Mouse (Mus musculus): ENCODE measurements around the gene 2310046K23Rik. TPM values are rescaled to one million over a fixed set of nuclear protein-coding genes. Genes with fewer than 3 reads are reported as not detected.
"Not testable (repeated sequence)": the region's sequence is repeated elsewhere in the genome, so short reads cannot be mapped to it uniquely, and the experiment has no call there.

2310046K23Rik gene
- polyA plus RNA-seq, 1 experiment from 2014 or later = not detected

GRCm38 (mm10) chr3:92512325-92512724 is 22.0 kb downstream of the 2310046K23Rik start:
- DNase-seq (ENCODE audit: low spot score) (no peak), ATAC-seq (replicated peaks; ENCODE audit: low FRiP score) (no peak)
- H3K4me3 ChIP-seq (ENCODE audit: low read depth, low read length) = no peak overlapping the region
- no peak overlapping the region for H3K9ac ChIP-seq (ENCODE audit: low read length)
- H3K4me1 ChIP-seq (replicated peaks; ENCODE audit: control insufficient read depth, insufficient read depth, low read length) = no peaks in the 10 kb centered on the region
- no peaks in the 10 kb centered on the region for H3K9me3 ChIP-seq (ENCODE audit: control insufficient read depth, low read length)
- H3K27ac ChIP-seq (ENCODE audit: low read depth, low read length) = no peak overlapping the region
- H3K36me3 ChIP-seq (ENCODE audit: control insufficient read depth, insufficient read depth, low read length) = no peaks in the 10 kb centered on the region
- H3K4me2 ChIP-seq (ENCODE audit: low read depth, low read length, severe bottlenecking) = no peak overlapping the region
- no peaks in the 10 kb centered on the region for H3K27me3 ChIP-seq (ENCODE audit: control insufficient read depth, insufficient read depth, low read length)

GRCm38 (mm10) chr3:92510786-92511185 is 23.5 kb downstream of the 2310046K23Rik start:
- Histone ChIP-seq H3K4me2 (ENCODE audit: low read depth, low read length, severe bottlenecking) (no peak overlapping the region), H3K27ac (ENCODE audit: low read depth, low read length) (no peak overlapping the region), H3K9ac (ENCODE audit: low read length) (no peak overlapping the region), H3K36me3 (ENCODE audit: control insufficient read depth, insufficient read depth, low read length) (no peaks in the 10 kb centered on the region), H3K4me3 (ENCODE audit: low read depth, low read length) (no peak overlapping the region), H3K4me1 (replicated peaks; ENCODE audit: control insufficient read depth, insufficient read depth, low read length) (no peaks in the 10 kb centered on the region), H3K9me3 (ENCODE audit: control insufficient read depth, low read length) (no peaks in the 10 kb centered on the region), H3K27me3 (ENCODE audit: control insufficient read depth, insufficient read depth, low read length) (no peaks in the 10 kb centered on the region)
- no peak for DNase-seq (ENCODE audit: low spot score)
- no peak for ATAC-seq (replicated peaks; ENCODE audit: low FRiP score)

GRCm38 (mm10) chr3:92508185-92508584 is 26.1 kb downstream of the 2310046K23Rik start:
- Histone ChIP-seq H3K27me3 (ENCODE audit: control insufficient read depth, insufficient read depth, low read length) (no peaks in the 10 kb centered on the region), H3K9me3 (ENCODE audit: control insufficient read depth, low read length) (no peaks in the 10 kb centered on the region), H3K36me3 (ENCODE audit: control insufficient read depth, insufficient read depth, low read length) (no peaks in the 10 kb centered on the region), H3K4me3 (ENCODE audit: low read depth, low read length) (no peak overlapping the region), H3K4me2 (ENCODE audit: low read depth, low read length, severe bottlenecking) (no peak overlapping the region), H3K4me1 (replicated peaks; ENCODE audit: control insufficient read depth, insufficient read depth, low read length) (no peaks in the 10 kb centered on the region), H3K27ac (ENCODE audit: low read depth, low read length) (no peak overlapping the region), H3K9ac (ENCODE audit: low read length) (no peak overlapping the region)
- ATAC-seq (replicated peaks; ENCODE audit: low FRiP score) (no peak), DNase-seq (ENCODE audit: low spot score) (no peak)
- WGBS = 84% methylated on average over 1 of the region's 1 CpGs

- Histone ChIP-seq H3K36me3 (ENCODE audit: control insufficient read depth, insufficient read depth, low read length) (no peaks in the 10 kb centered on the region), H3K27me3 (ENCODE audit: control insufficient read depth, insufficient read depth, low read length) (no peaks in the 10 kb centered on the region), H3K4me2 (ENCODE audit: low read depth, low read length, severe bottlenecking) (no peak overlapping the region), H3K9me3 (ENCODE audit: control insufficient read depth, low read length) (no peaks in the 10 kb centered on the region), H3K27ac (ENCODE audit: low read depth, low read length) (no peak overlapping the region), H3K4me3 (ENCODE audit: low read depth, low read length) (no peak overlapping the region), H3K9ac (ENCODE audit: low read length) (no peak overlapping the region), H3K4me1 (replicated peaks; ENCODE audit: control insufficient read depth, insufficient read depth, low read length) (no peaks in the 10 kb centered on the region)
- ATAC-seq (replicated peaks; ENCODE audit: low FRiP score) (no peak), DNase-seq (ENCODE audit: low spot score) (no peak)
Observed at GRCm38 (mm10) chr3:92503528-92503927, 30.8 kb downstream of the 2310046K23Rik start.

- no peaks in the 10 kb centered on the region for H3K4me1 ChIP-seq (replicated peaks; ENCODE audit: control insufficient read depth, insufficient read depth, low read length)
- no peak within 1 kb of the TSS for H3K4me3 ChIP-seq (ENCODE audit: low read depth, low read length)
- no peaks in the 10 kb centered on the region for H3K27me3 ChIP-seq (ENCODE audit: control insufficient read depth, insufficient read depth, low read length)
- WGBS = 95% methylated on average over 1 of the region's 1 CpGs
- no peaks in the 10 kb centered on the region for H3K9me3 ChIP-seq (ENCODE audit: control insufficient read depth, low read length)
- no peak within 1 kb of the TSS for H3K27ac ChIP-seq (ENCODE audit: low read depth, low read length)
- no peaks in the 10 kb centered on the region for H3K36me3 ChIP-seq (ENCODE audit: control insufficient read depth, insufficient read depth, low read length)
- no peak for DNase-seq (ENCODE audit: low spot score)
- H3K9ac ChIP-seq (ENCODE audit: low read length) = no peak within 1 kb of the TSS
- ATAC-seq (replicated peaks; ENCODE audit: low FRiP score) = no peak
- H3K4me2 ChIP-seq (ENCODE audit: low read depth, low read length, severe bottlenecking) = no peak within 1 kb of the TSS
Observed at GRCm38 (mm10) chr3:92500393-92500792, 33.9 kb downstream of the 2310046K23Rik start, which contains the start of gene Sprr4. Gene Sprr4 (minus strand): TSS chr3:92500493.

- not testable (repeated sequence) for H3K9ac ChIP-seq (ENCODE audit: low read length); H3K9me3 ChIP-seq (ENCODE audit: control insufficient read depth, low read length); H3K4me3 ChIP-seq (ENCODE audit: low read depth, low read length); H3K27me3 ChIP-seq (ENCODE audit: control insufficient read depth, insufficient read depth, low read length); ATAC-seq (replicated peaks; ENCODE audit: low FRiP score); H3K4me1 ChIP-seq (replicated peaks; ENCODE audit: control insufficient read depth, insufficient read depth, low read length); H3K27ac ChIP-seq (ENCODE audit: low read depth, low read length); H3K4me2 ChIP-seq (ENCODE audit: low read depth, low read length, severe bottlenecking); DNase-seq (ENCODE audit: low spot score); H3K36me3 ChIP-seq (ENCODE audit: control insufficient read depth, insufficient read depth, low read length)
Observed at GRCm38 (mm10) chr3:92490262-92490661, 44.0 kb downstream of the 2310046K23Rik start.

- Histone ChIP-seq H3K4me1 (replicated peaks; ENCODE audit: control insufficient read depth, insufficient read depth, low read length) (no peaks in the 10 kb centered on the region), H3K4me3 (ENCODE audit: low read depth, low read length) (no peak overlapping the region), H3K4me2 (ENCODE audit: low read depth, low read length, severe bottlenecking) (no peak overlapping the region), H3K27me3 (ENCODE audit: control insufficient read depth, insufficient read depth, low read length) (no peaks in the 10 kb centered on the region), H3K36me3 (ENCODE audit: control insufficient read depth, insufficient read depth, low read length) (no peaks in the 10 kb centered on the region), H3K27ac (ENCODE audit: low read depth, low read length) (no peak overlapping the region), H3K9ac (ENCODE audit: low read length) (no peak overlapping the region), H3K9me3 (ENCODE audit: control insufficient read depth, low read length) (no peaks in the 10 kb centered on the region)
- 50% methylated on average over 1 of the region's 1 CpGs for WGBS
- DNase-seq (ENCODE audit: low spot score) = no peak
- ATAC-seq (replicated peaks; ENCODE audit: low FRiP score) = no peak
Observed at GRCm38 (mm10) chr3:92486307-92486706, 48.0 kb downstream of the 2310046K23Rik start.

GRCm38 (mm10) chr3:92485863-92486262 is 48.4 kb downstream of the 2310046K23Rik start, which contains the start of gene Sprr1a:
Gene Sprr1a (minus strand): TSS chr3:92485895.
- no peaks in the 10 kb centered on the region for H3K36me3 ChIP-seq (ENCODE audit: control insufficient read depth, insufficient read depth, low read length)
- no peaks in the 10 kb centered on the region for H3K9me3 ChIP-seq (ENCODE audit: control insufficient read depth, low read length)
- DNase-seq (ENCODE audit: low spot score) (no peak), ATAC-seq (replicated peaks; ENCODE audit: low FRiP score) (no peak)
- H3K27ac ChIP-seq (ENCODE audit: low read depth, low read length) = no peak within 1 kb of the TSS
- H3K4me2 ChIP-seq (ENCODE audit: low read depth, low read length, severe bottlenecking) = no peak within 1 kb of the TSS
- no peaks in the 10 kb centered on the region for H3K4me1 ChIP-seq (replicated peaks; ENCODE audit: control insufficient read depth, insufficient read depth, low read length)
- H3K4me3 ChIP-seq (ENCODE audit: low read depth, low read length) = no peak within 1 kb of the TSS
- H3K9ac ChIP-seq (ENCODE audit: low read length) = no peak within 1 kb of the TSS
- no peaks in the 10 kb centered on the region for H3K27me3 ChIP-seq (ENCODE audit: control insufficient read depth, insufficient read depth, low read length)

Measured in forebrain, embryonic 11.5 days (tissue).